Mouse (Mus musculus) hindbrain, postnatal 0 days (tissue): ENCODE measurements at regions not wholly inside any gene's neighbourhood (a gene's known extent, or its start where the extent isn't known, plus 50 kb on each side); places are given as distances from the start of the nearest gene placed in this dataset.
A peak's percentile ranks its signal among the peaks of the same experiment; 100 is the strongest.

ENCODE experiments used
- ATAC-seq: fragments of 200-750 bp; cut with Nextera tagmentation; 2 replicates; pipeline ENCODE4 v1.8.0; 2017; ENCODE audit warnings: mild to moderate bottlenecking, moderate TSS enrichment, moderate library complexity
- DNase-seq: peaks from one replicate; pipeline ENCODE4 v3.0.0-alpha.2; 2015; ENCODE audit warnings: low spot score
- H3K27ac ChIP-seq: fragments of 300-500 bp; sonication (generic); 2 replicates; pipeline ENCODE4 v1.5.1; 2014; ENCODE audit warnings: mild to moderate bottlenecking
- H3K27me3 ChIP-seq: fragments of 300-500 bp; sonication (generic); 2 replicates; pipeline ENCODE4 v1.6.1; 2014; ENCODE audit warnings: low read length, mixed read lengths; ENCODE audit not compliant: insufficient read depth
- H3K36me3 ChIP-seq: fragments of 300-500 bp; sonication (generic); 2 replicates; pipeline ENCODE4 v1.6.1; 2014; ENCODE audit warnings: low read length, mixed read lengths; ENCODE audit not compliant: insufficient read depth
- H3K4me1 ChIP-seq: fragments of 300-500 bp; sonication (generic); 2 replicates; pipeline ENCODE4 v1.6.1; 2014; ENCODE audit warnings: antibody characterized with exemption, low read length, mixed read lengths; ENCODE audit not compliant: insufficient read depth
- H3K4me2 ChIP-seq: fragments of 300-500 bp; sonication (generic); 2 replicates; pipeline ENCODE4 v1.6.1; 2014; ENCODE audit warnings: low read depth, mild to moderate bottlenecking, low read length, moderate library complexity, mixed read lengths
- H3K4me3 ChIP-seq: fragments of 300-500 bp; sonication (generic); 2 replicates; pipeline ENCODE4 v1.5.1; 2014; ENCODE audit warnings: low read length
- H3K9ac ChIP-seq: fragments of 300-500 bp; sonication (generic); replicated peaks from 2 replicates; pipeline ENCODE4 v1.6.1; 2014; ENCODE audit warnings: mild to moderate bottlenecking, low read length, moderate library complexity, mixed read lengths
- H3K9me3 ChIP-seq: fragments of 300-500 bp; sonication (generic); 2 replicates; pipeline ENCODE4 v1.6.1; 2016; ENCODE audit warnings: low read length, mixed read lengths
- CTCF ChIP-seq: IDR thresholded peaks from 2 replicates; pipeline ENCODE4 v1.5.1; 2016; ENCODE audit warnings: antibody characterized with exemption, control low read depth, low read depth
- WGBS: fragments of 180-500 bp; shearing (Covaris S2); extraction: QIAGEN DNeasy Blood & Tissue Kit; methylation state at CpG from one replicate; pipeline ENCODE4 v1.1.7; 2014; 5-methylcytosine and 5-hydroxymethylcytosine counted together

DNA sequence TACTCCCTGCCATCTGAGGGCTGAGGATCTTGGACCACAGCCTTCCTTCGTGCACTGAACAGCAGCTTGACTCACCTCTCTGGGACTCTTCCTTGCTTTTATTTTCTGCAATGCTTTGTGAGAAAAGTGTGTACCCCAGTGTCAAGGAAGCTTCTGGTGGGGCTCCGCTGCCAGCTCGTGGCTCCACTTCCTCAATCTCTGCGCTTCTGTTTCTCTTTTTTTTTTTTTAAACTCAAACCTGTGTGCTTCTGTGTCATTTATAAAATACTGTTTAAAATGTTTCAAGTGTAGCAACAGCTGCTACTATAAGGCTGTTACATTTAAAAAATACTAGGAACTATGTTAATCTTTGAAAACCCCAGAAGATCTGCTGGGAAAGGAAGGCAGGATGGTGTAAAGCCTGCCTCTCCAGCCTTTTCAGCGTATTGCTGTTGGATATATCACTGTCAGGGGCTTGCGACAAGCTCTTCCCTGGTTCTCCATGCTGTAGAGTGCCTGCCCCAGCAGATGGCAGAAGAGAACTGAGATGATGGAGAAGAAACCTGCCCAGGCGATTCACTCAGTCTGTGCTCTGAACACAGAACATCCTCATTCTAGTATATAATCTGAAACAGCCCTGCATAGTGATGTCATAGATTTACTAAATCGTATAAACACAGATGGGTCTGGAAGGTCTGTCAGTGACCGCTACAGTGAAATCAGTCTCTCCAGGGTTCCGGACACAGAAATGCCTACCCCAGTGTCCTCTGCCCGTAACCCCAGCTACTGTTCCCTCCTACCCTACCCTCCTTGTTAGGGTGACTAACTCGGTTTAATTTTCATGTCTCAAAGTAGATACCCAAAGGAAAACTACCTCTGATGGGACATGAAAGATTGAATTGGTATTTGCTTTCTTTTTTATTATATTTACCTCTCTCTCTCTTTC is 61.8 kb upstream of the Sv2b start:
- H3K9ac ChIP-seq, result no peak overlapping the region
- peak; percentile 90 for DNase-seq
- 47% methylated on average over 12 of the region's 12 CpGs for WGBS
- H3K4me2 ChIP-seq, result no peak overlapping the region
- no peaks in the 10 kb centered on the region for H3K4me1 ChIP-seq
- H3K27ac ChIP-seq, result no peak overlapping the region
- TF ChIP-seq CTCF, result peak; percentile 89
- no peaks in the 10 kb centered on the region for H3K36me3 ChIP-seq
- no peak overlapping the region for H3K4me3 ChIP-seq
- peak; percentile 91 for ATAC-seq
- no peaks in the 10 kb centered on the region for H3K27me3 ChIP-seq
- no peaks in the 10 kb centered on the region for H3K9me3 ChIP-seq

DNA sequence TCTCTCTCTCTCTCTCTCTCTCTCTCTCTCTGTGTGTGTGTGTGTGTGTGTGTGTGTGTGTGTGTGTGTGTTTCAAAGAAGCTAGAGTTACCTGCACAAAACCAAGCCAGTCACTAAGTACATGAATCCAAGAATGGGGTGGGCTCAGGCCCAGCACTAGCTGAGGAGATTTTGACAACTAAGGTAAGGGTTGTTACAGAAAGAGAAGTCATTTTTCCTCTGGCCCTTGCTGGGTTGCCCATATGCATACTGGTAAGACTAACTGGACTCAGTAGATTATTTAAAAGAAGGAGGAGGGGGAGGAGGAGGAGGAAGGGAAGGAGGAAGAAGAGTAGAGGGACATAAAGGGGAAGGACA is 62.4 kb upstream of the Sv2b start:
- no peak for TF ChIP-seq CTCF
- H3K36me3 ChIP-seq, result no peaks in the 10 kb centered on the region
- H3K9me3 ChIP-seq, result no peaks in the 10 kb centered on the region
- no peak overlapping the region for H3K27ac ChIP-seq
- no peak overlapping the region for H3K4me2 ChIP-seq
- H3K4me1 ChIP-seq, result no peaks in the 10 kb centered on the region
- no peak overlapping the region for H3K9ac ChIP-seq
- DNase-seq (no peak), ATAC-seq (no peak)
- no peaks in the 10 kb centered on the region for H3K27me3 ChIP-seq
- no peak overlapping the region for H3K4me3 ChIP-seq

DNA sequence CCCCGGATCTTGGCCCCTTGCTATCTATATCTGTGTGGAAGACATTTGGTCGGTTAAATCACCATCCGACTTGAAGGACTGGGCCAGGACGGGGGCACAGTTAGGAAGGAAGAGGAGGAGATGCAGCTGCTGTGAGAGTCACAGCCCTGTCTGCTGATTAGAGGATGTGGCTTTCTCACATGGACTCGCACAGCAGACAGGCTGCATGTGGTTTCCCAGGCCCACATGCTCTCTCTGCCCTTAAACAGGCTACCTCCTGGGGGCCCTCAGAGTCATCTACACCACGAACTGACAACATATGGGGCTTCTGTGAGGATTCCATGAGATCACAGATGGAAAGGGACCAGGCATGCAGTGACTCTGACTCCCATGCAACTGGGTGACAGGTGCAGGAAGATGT is 62.9 kb upstream of the Sv2b start:
- H3K27me3 ChIP-seq, result no peaks in the 10 kb centered on the region
- no peaks in the 10 kb centered on the region for H3K36me3 ChIP-seq
- DNase-seq, result no peak
- no peak overlapping the region for H3K27ac ChIP-seq
- no peak overlapping the region for H3K4me2 ChIP-seq
- 54% methylated on average over 6 of the region's 6 CpGs for whole genome bisulfite sequencing
- no peak for ATAC-seq
- H3K9ac ChIP-seq, result no peak overlapping the region
- H3K4me1 ChIP-seq, result no peaks in the 10 kb centered on the region
- no peak overlapping the region for H3K4me3 ChIP-seq
- TF ChIP-seq CTCF, result no peak
- H3K9me3 ChIP-seq, result no peaks in the 10 kb centered on the region

DNA sequence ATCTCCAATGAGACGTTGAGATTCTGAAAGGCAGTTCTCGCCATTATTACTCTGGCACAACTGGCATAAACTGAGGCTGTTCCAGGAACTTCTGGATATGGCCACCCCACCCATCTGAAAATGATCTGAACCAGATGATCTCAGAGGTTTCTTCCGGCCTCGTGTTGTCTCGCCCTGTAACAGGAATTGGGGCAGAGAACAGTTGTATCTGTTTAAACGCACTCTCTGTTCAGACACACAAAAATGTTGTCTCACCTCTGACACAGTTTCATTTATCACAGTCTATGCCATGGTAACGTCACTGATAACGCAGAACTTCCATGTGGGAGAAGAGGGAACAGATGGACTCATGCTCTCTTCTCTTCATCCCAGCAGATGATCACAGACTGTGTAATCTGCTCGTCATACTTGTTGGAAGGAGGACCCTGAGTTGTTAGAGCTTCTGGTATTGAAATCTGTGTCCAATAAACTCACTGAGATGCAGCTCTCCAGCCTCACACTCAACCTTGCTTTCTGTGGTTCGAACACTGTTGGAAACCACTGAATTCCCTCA is 63.9 kb upstream of the Sv2b start:
- DNase-seq (no peak), ATAC-seq (no peak)
- Histone ChIP-seq H3K36me3 (no peaks in the 10 kb centered on the region), H3K9ac (no peak overlapping the region), H3K27ac (no peak overlapping the region), H3K4me2 (no peak overlapping the region), H3K4me1 (no peaks in the 10 kb centered on the region), H3K27me3 (no peaks in the 10 kb centered on the region), H3K9me3 (no peaks in the 10 kb centered on the region), H3K4me3 (no peak overlapping the region)
- no peak for TF ChIP-seq CTCF
- WGBS, result 64% methylated on average over 10 of the region's 10 CpGs

DNA sequence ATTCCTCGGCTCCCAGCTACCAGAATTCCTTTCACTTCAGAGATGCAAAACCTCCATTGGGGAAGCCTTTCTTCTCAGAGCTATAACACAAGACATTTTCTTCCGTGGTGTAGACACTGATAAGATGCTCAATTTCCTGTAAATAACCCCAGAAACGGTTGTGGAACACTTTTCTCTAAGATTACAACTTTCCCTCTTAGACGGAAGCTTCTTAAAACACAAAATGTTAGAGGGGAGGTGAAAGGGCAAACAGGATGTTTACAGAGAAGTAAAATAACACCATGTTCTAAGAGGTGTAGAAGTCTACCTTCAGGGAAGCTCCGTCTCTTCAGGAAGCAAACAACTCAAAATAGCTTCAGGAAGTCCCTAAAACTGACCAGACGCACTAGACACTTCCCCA is 65.4 kb upstream of the Sv2b start:
- Histone ChIP-seq H3K9me3 (no peaks in the 10 kb centered on the region), H3K4me1 (no peaks in the 10 kb centered on the region), H3K9ac (no peak overlapping the region), H3K4me3 (no peak overlapping the region), H3K27ac (no peak overlapping the region), H3K4me2 (no peak overlapping the region), H3K27me3 (no peaks in the 10 kb centered on the region), H3K36me3 (no peaks in the 10 kb centered on the region)
- 85% methylated on average over 6 of the region's 6 CpGs for WGBS
- ATAC-seq (no peak), DNase-seq (no peak)
- no peak for TF ChIP-seq CTCF

DNA sequence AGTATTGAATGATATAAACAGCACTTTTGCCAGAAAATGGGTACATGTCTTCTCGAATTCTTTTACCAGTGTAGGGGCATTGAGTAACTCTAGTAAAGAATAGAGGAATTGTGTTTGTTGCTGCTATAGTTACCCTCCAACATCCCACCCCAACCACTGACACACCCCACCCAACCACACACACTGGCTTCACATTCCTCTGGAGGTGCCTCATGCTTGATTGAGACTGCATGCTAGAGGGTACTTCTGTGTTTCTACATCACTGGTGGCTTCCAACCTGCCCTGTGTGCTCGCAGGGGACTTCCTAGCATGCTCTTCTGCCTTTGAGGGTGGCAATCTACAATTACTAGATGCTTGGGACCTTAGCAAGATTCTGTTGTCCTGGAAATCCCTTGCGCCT is 70.5 kb upstream of the Sv2b start:
- no peaks in the 10 kb centered on the region for H3K9me3 ChIP-seq
- WGBS, result 87% methylated on average over 3 of the region's 3 CpGs
- ATAC-seq, result no peak
- no peak for DNase-seq
- H3K4me2 ChIP-seq, result no peak overlapping the region
- no peaks in the 10 kb centered on the region for H3K36me3 ChIP-seq
- no peak overlapping the region for H3K4me3 ChIP-seq
- H3K27ac ChIP-seq, result no peak overlapping the region
- TF ChIP-seq CTCF, result no peak
- no peaks in the 10 kb centered on the region for H3K4me1 ChIP-seq
- H3K27me3 ChIP-seq, result no peaks in the 10 kb centered on the region
- H3K9ac ChIP-seq, result no peak overlapping the region

DNA sequence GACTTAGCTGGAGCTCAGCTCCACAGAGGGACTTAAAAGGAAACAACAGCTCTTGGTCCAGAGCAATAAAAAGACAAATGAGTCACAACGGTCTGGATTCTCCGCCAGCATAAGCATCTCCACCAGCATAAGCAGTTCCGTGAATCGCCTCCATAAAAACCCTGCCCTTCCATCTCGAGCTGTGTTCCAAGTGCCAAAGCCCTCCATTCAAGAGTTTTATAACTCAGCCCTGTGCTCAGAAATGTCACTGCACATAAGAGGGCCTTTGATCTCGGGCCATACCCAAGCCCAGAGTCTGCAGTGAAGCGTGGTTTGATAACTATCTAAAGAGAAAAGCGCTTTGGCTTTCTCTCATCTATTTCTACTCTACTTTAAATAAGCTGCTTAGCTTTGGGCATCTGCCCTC is 70.8 kb upstream of the Akap13 start:
- Histone ChIP-seq H3K36me3 (no peaks in the 10 kb centered on the region), H3K27ac (no peak overlapping the region), H3K9me3 (no peaks in the 10 kb centered on the region), H3K4me1 (no peaks in the 10 kb centered on the region), H3K4me2 (no peak overlapping the region), H3K4me3 (no peak overlapping the region), H3K27me3 (no peaks in the 10 kb centered on the region), H3K9ac (no peak overlapping the region)
- no peak for DNase-seq
- WGBS, result 61% methylated on average over 8 of the region's 8 CpGs
- ATAC-seq, result 0 out of 2 replicates have a peak, but pooled peaks have one; percentile 38
- no peak for TF ChIP-seq CTCF
